Mouse (Mus musculus) small intestine, adult 2 months (tissue): ENCODE measurements around the gene Mt3.
"Not testable (repeated sequence)": the region's sequence is repeated elsewhere in the genome, so short reads cannot be mapped to it uniquely, and the experiment has no call there.

Experiments
- CTCF ChIP-seq: fragments of 200-500 bp; IDR thresholded peaks from 2 replicates; pipeline ENCODE4 v1.5.1; 2012; ENCODE audit warnings: low read depth, mild to moderate bottlenecking, control low read depth, inconsistent platforms, low read length, moderate library complexity, mixed read lengths; ENCODE audit not compliant: insufficient replicate concordance, insufficient read length; ENCODE audit errors: extremely low read depth
- POLR2A ChIP-seq: fragments of 200-500 bp; IDR thresholded peaks from 2 replicates; pipeline ENCODE4 v1.6.1; 2012; ENCODE audit warnings: low read depth, mild to moderate bottlenecking, control low read depth, inconsistent platforms, low read length, moderate library complexity

- TF ChIP-seq CTCF, POLR2A: not testable (repeated sequence)
Observed at GRCm38 (mm10) chr8:94134601-94135000, 17.8 kb upstream of the Mt3 start.
